Mouse (Mus musculus): ENCODE results near the gene Ccdc33. TPM values are rescaled to one million over a fixed set of nuclear protein-coding genes. Genes with fewer than 3 reads are reported as not detected.

Ccdc33 gene
- 7.8 and 8.5 TPM in 2 replicates for polyA plus RNA-seq (2012; rRNA removed)

DNA sequence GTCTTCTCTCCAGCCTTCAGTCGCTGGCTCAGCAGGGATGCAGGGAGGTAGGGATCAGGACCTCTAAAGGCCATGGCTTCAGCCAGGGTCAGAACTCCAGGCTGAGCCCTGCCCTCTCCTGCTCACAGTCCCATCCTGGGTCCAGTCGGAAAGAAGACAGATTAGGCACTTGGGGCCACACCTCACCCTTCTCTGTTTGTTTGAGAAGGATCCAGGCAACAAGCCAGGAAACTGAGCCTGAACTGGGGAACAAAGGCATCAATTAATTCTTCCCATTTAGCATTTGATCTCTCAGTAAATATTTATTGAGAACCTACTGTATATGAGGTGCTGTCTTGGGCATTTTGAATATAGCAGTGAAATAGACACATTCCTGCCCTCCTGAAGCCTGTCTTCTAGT is at the start of gene Ccdc33:
Ccdc33 (minus strand) TSS at position 153 of the 400 bp plus-strand sequence.
- Histone ChIP-seq H3K4me3 (replicated peaks; ENCODE audit: extremely low read depth, low read depth, low read length) (no peak within 1 kb of the TSS), H3K4me1 (ENCODE audit: control insufficient read depth, insufficient read depth, low read length) (no peaks in the 10 kb centered on the region)
- WGBS, result 18% methylated on average over 2 of the region's 2 CpGs
- TF ChIP-seq POLR2A (IDR thresholded peaks at IDR 0.05; ENCODE audit: borderline replicate concordance, extremely low read depth, low read depth, low read length), result no peak
- no peak for TF ChIP-seq CTCF (IDR thresholded peaks at IDR 0.05; ENCODE audit: insufficient read depth, low read length)
- DNase-seq, result no peak

DNA sequence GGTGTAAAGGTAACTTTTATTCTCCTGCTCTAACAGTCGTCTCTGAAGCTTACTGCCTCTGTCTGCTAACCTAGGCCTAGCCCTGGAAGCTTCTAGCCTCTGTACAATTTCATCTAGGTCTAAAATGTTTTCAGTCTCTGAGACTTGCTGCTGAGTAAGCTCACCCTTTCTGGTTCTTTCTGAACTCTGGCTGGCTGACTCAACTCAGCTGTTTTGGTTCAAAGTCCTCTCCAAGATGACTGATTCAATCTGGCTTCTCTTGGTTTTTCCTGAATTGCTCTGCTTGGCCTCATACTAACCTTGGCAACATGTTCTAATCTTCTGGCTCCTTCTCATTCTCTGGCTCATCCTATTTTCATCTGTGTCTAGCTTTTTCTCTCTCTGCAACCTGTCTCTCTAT is 47.2 kb upstream of the Ccdc33 start:
- TF ChIP-seq POLR2A (IDR thresholded peaks at IDR 0.05; ENCODE audit: borderline replicate concordance, extremely low read depth, low read depth, low read length), result no peak
- no peak for TF ChIP-seq CTCF (IDR thresholded peaks at IDR 0.05; ENCODE audit: insufficient read depth, low read length)
- WGBS, result 72% methylated on average over 1 of the region's 1 CpGs
- H3K4me1 ChIP-seq (ENCODE audit: control insufficient read depth, insufficient read depth, low read length), result no peaks in the 10 kb centered on the region
- no peak for DNase-seq
- no peak overlapping the region for H3K4me3 ChIP-seq (replicated peaks; ENCODE audit: extremely low read depth, low read depth, low read length)

DNA sequence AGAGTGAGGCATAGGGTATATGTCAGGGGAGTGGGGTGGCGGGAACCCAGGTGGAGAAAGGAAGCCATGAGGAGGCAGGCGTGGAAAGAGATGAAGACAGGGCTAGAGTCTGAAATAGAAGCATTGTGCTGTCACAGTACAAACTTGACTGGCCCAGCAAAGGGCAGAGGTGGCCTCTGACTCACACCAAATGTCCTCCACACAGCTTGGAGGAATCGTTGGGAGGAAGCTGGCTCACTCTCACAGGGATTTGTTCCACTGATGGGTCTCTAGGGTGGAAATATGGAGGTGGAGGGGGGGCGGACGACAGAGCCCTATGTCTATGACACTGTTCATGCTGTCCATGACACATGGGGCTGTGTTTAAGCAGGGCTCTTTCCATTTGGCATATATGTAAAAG is 44.5 kb upstream of the Ccdc33 start:
- DNase-seq, result no peak
- 73% methylated on average over 5 of the region's 5 CpGs for WGBS
- TF ChIP-seq CTCF (IDR thresholded peaks at IDR 0.05; ENCODE audit: insufficient read depth, low read length) (no peak), POLR2A (IDR thresholded peaks at IDR 0.05; ENCODE audit: borderline replicate concordance, extremely low read depth, low read depth, low read length) (no peak)
- H3K4me1 ChIP-seq (ENCODE audit: control insufficient read depth, insufficient read depth, low read length), result no peaks in the 10 kb centered on the region
- no peak overlapping the region for H3K4me3 ChIP-seq (replicated peaks; ENCODE audit: extremely low read depth, low read depth, low read length)

DNA sequence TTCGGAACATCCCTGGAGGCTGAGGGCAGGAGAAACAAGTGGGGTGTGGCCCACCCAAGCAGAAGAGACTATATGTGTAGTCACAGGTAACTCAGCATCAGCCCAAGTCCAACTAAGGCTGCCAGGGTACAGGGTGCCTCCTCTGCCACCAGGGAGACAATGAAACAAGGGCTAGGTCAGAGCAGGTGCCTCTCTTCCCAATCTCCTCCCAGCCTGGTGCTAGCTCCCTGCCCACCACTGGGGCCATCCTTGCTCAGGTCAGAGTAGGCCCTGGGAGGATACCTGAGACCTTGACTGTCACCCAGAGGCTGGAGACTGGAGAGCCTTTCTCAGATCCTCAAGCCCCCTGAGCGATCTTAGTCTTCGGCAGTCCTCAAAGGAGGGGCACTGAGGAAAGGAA is 43.5 kb upstream of the Ccdc33 start:
- DNase-seq, result no peak
- H3K4me3 ChIP-seq (replicated peaks; ENCODE audit: extremely low read depth, low read depth, low read length), result no peak overlapping the region
- no peaks in the 10 kb centered on the region for H3K4me1 ChIP-seq (ENCODE audit: control insufficient read depth, insufficient read depth, low read length)
- 90% methylated on average over 3 of the region's 3 CpGs for WGBS
- no peak for TF ChIP-seq CTCF (IDR thresholded peaks at IDR 0.05; ENCODE audit: insufficient read depth, low read length)
- no peak for TF ChIP-seq POLR2A (IDR thresholded peaks at IDR 0.05; ENCODE audit: borderline replicate concordance, extremely low read depth, low read depth, low read length)

DNA sequence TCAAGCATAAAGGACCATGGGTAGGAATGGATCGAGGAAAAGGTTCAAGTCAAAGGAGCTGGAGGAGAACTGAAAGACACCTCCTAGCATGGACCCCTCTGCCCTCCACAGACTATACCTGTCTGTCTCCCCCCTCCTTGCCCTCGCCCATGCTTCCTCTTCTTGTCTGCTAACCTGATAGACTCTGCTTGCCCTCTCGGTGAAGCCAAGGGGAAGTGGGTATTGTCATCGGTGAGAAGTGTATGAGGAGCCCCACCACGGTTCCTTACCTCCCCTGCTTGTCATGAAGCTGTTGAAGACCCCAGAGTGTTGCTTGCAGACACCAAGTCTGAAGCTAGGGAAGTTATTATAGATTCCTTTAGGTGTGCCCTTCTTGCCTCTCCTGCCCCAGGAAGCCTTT is 41.7 kb upstream of the Ccdc33 start:
- H3K4me1 ChIP-seq (ENCODE audit: control insufficient read depth, insufficient read depth, low read length), result no peaks in the 10 kb centered on the region

DNA sequence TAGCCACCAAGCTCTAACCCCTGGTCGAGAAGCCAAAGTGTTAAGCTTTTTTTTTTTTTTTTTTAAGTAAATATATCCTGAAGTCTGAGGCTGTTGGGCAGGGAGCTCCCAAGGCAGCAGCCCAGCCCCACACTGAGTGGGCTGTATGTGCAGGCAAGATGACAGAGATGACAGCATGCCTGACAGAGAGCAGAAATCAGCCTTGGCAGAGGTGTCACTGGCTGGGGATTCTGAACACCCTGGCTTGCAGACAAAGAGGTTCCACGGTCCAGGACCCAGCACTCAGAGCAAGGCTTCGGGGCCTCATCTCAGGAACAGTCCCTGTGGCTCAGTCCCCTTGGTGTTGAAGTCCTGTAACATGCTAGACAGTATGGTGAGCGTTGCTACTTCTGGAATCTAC is 41.2 kb upstream of the Ccdc33 start:
- Histone ChIP-seq H3K4me1 (ENCODE audit: control insufficient read depth, insufficient read depth, low read length) (no peaks in the 10 kb centered on the region), H3K4me3 (replicated peaks; ENCODE audit: extremely low read depth, low read depth, low read length) (no peak overlapping the region)
- no peak for DNase-seq
- 32% methylated on average over 4 of the region's 4 CpGs for WGBS
- TF ChIP-seq CTCF (IDR thresholded peaks at IDR 0.05; ENCODE audit: insufficient read depth, low read length), result no peak

More for the DNA sequence above, 41.7 kb upstream of the Ccdc33 start:
- 53% methylated on average over 5 of the region's 5 CpGs for WGBS
- no peak for TF ChIP-seq CTCF (IDR thresholded peaks at IDR 0.05; ENCODE audit: insufficient read depth, low read length)
- TF ChIP-seq POLR2A (IDR thresholded peaks at IDR 0.05; ENCODE audit: borderline replicate concordance, extremely low read depth, low read depth, low read length), result no peak
- H3K4me3 ChIP-seq (replicated peaks; ENCODE audit: extremely low read depth, low read depth, low read length), result no peak overlapping the region
- no peak for DNase-seq

DNA sequence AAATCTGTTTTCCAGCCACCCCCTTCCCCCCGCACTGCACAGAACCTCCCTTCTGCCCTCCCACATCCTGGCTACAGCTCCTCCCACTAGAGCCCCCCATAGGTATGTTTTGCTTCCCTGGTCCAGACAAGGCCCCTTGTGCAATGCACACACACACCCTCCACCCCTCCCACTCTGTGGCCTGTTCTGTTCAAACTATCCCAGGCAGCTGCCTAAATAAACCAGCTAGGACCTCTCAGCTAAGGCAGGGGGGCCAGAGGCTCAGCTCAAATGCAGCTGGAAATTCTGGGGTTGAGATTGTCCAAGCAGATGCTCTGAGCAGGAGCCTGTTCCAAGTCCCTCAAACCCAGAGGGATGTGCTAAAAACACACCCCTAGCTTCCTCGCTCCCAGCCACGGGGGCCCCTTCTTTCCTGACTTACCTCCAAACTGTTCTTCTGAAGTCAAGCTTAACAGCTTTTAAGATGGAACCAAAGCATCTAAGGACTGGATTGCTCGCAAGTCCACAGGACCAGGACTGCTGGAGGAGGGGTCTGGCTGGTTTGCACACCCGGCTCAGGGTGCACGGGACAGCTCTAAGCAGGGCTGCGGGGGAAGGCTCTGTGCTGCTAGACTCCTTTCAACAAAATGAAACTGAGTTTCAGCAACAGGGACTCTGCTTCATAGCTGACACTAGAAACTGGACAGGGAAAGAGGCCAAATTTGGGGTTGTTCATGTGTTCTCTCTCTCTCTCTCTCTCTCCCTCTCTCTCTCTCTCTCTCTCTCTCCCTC is 40.1 kb upstream of the Ccdc33 start:
- DNase-seq, result no peak
- 36% methylated on average over 7 of the region's 7 CpGs for WGBS

DNA sequence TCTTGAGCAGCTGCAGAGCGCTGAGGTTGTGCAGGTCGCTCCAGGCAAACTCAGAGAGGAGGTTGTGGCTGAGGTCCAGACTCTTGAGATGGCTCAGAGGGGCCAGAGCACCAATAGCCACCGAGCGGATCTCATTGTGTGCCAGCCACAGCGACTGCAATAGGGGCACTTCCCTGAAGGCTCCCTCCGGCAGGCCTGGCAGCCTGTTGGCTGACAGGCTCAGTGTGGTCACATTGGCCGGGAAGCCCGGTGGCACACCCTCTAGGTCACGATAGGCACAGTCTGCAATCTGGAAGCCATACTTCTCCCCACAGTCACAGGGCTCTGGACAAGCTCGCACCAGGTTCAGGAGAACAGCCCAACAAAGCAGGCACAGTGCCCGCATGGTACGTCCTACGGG is 39.2 kb upstream of the Ccdc33 start:
- DNase-seq, result no peak
- 58% methylated on average over 13 of the region's 13 CpGs for WGBS
- no peaks in the 10 kb centered on the region for H3K4me1 ChIP-seq (ENCODE audit: control insufficient read depth, insufficient read depth, low read length)

More for the DNA sequence above, 40.1 kb upstream of the Ccdc33 start:
- Histone ChIP-seq H3K4me1 (ENCODE audit: control insufficient read depth, insufficient read depth, low read length) (no peaks in the 10 kb centered on the region), H3K4me3 (replicated peaks; ENCODE audit: extremely low read depth, low read depth, low read length) (peak overlapping the region; percentile 44)
- TF ChIP-seq POLR2A (IDR thresholded peaks at IDR 0.05; ENCODE audit: borderline replicate concordance, extremely low read depth, low read depth, low read length), result no peak
- TF ChIP-seq CTCF (IDR thresholded peaks at IDR 0.05; ENCODE audit: insufficient read depth, low read length), result no peak

DNA sequence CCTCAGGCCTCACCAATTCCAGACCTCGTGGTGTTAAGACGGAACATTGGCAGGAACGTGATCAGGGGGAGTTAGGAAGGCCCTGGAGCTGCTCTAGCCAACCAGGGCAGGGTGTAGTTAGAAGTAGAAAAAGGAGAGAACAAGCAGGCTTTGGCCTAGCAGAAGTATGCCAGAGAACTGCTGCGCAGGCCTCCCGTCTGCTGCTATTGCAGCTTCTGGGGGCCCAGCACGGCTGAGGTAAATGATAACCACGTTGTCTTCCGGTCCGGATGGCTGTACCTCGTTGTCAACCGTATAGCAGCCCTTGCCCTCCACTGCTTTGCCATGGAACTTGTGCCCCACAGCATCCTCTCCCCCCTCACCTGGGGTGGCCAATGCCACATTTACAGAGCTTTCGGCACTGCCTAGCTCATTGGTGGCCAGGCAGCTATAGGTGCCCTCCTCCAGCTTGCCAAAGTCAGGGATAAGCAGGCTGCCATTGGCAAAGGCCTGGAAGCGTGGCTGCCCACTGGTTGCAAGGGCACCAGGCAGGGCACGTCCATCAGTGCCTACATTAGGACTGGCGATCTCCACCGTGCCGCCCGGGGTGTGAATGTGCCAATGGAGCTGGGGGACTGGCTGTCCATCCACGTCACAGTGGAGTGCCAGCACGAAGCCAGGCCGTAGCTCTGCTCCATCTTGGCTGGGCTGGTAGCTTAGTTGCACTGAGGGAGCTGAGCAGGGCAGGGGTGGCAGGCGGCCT is 38.4 kb upstream of the Ccdc33 start:
- DNase-seq, result no peak
- WGBS, result 85% methylated on average over 22 of the region's 22 CpGs
- TF ChIP-seq CTCF (IDR thresholded peaks at IDR 0.05; ENCODE audit: insufficient read depth, low read length) (no peak), POLR2A (IDR thresholded peaks at IDR 0.05; ENCODE audit: borderline replicate concordance, extremely low read depth, low read depth, low read length) (no peak)
- H3K4me3 ChIP-seq (replicated peaks; ENCODE audit: extremely low read depth, low read depth, low read length), result no peak overlapping the region
- no peaks in the 10 kb centered on the region for H3K4me1 ChIP-seq (ENCODE audit: control insufficient read depth, insufficient read depth, low read length)

More for the DNA sequence above, 39.2 kb upstream of the Ccdc33 start:
- H3K4me3 ChIP-seq (replicated peaks; ENCODE audit: extremely low read depth, low read depth, low read length), result no peak overlapping the region
- TF ChIP-seq CTCF (IDR thresholded peaks at IDR 0.05; ENCODE audit: insufficient read depth, low read length) (no peak), POLR2A (IDR thresholded peaks at IDR 0.05; ENCODE audit: borderline replicate concordance, extremely low read depth, low read depth, low read length) (no peak)

DNA sequence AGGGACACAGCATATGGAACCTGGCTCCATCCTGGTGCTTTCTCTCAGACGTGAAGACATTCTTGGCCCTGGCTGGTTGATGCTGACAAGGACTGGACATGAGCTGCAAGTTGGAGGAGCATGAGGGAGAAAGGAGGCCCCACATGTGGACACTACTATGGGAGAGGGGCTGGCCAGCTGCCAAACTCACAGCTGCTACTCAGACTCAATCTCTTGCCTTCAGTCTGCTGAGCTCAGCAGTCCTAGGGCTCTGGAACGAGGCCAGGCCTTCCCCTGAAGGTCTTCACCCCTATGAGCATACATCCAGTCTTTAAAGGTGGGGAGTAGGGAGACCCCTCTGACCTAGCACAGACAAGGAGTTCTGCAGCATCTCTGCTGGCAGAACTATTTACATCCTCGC is 36.7 kb upstream of the Ccdc33 start:
- WGBS, result 56% methylated on average over 3 of the region's 3 CpGs
- TF ChIP-seq POLR2A (IDR thresholded peaks at IDR 0.05; ENCODE audit: borderline replicate concordance, extremely low read depth, low read depth, low read length), result no peak
- TF ChIP-seq CTCF (IDR thresholded peaks at IDR 0.05; ENCODE audit: insufficient read depth, low read length), result no peak
- Histone ChIP-seq H3K4me3 (replicated peaks; ENCODE audit: extremely low read depth, low read depth, low read length) (no peak overlapping the region), H3K4me1 (ENCODE audit: control insufficient read depth, insufficient read depth, low read length) (no peaks in the 10 kb centered on the region)
- no peak for DNase-seq
